Mouse (Mus musculus) CH12.LX (cell line): ENCODE results near the gene Cyp2u1. TPM values are rescaled to one million over a fixed set of nuclear protein-coding genes. Genes with fewer than 3 reads are reported as not detected.

ENCODE experiments used
- DNase-seq: peaks from one replicate; pipeline ENCODE4 v3.0.0-alpha.2; 2013; ENCODE audit errors: extremely low read depth
- H3K27ac ChIP-seq: 2 replicates; pipeline ENCODE4 v1.5.1; 2012; ENCODE audit warnings: low read depth, mild to moderate bottlenecking, control low read depth, moderate library complexity; ENCODE audit not compliant: insufficient read depth
- H3K27me3 ChIP-seq: replicated peaks from 2 replicates; pipeline ENCODE3; 2012; ENCODE audit warnings: inconsistent platforms
- H3K36me3 ChIP-seq, 2 experiments: replicated peaks in 1 of 2; 2 replicates each; pipeline versions ENCODE3 to v1.6.1; 2012; ENCODE audit warnings: inconsistent platforms in 1 of 2, low read length in 1 of 2, mild to moderate bottlenecking in 1 of 2, mixed read lengths in 1 of 2, moderate library complexity in 1 of 2; ENCODE audit not compliant: control insufficient read depth in 1 of 2, insufficient read depth in 1 of 2
- H3K4me1 ChIP-seq, 2 experiments: 2 replicates each; pipeline ENCODE4 v1.6.1; 2012; ENCODE audit warnings: inconsistent platforms in 1 of 2, moderate library complexity in 1 of 2; ENCODE audit not compliant: insufficient read depth in 2 of 2, control insufficient read depth in 1 of 2
- H3K4me2 ChIP-seq: 2 replicates; pipeline ENCODE4 v1.6.1; 2012; ENCODE audit warnings: low read depth, mild to moderate bottlenecking, control low read depth; ENCODE audit not compliant: poor library complexity, insufficient read depth, severe bottlenecking
- H3K4me3 ChIP-seq, 3 experiments: fragments of 150-350 bp in 1 of 3; sonication (generic) in 1 of 3; replicated peaks in 1 of 3; 2 replicates each; pipeline versions ENCODE3 to v1.5.1; 2011 to 2012; ENCODE audit warnings: low read depth in 2 of 3, low read length in 2 of 3, mild to moderate bottlenecking in 2 of 3, moderate library complexity in 2 of 3, control low read depth in 1 of 3, improper control_type of control experiment in 1 of 3, inconsistent platforms in 1 of 3, mixed read lengths in 1 of 3; ENCODE audit not compliant: poor library complexity in 1 of 3
- H3K79me2 ChIP-seq: replicated peaks from 2 replicates; pipeline ENCODE4 v1.6.1; 2012; ENCODE audit warnings: mild to moderate bottlenecking, moderate library complexity; ENCODE audit not compliant: control insufficient read depth, poor library complexity, insufficient read depth, severe bottlenecking; ENCODE audit errors: extremely low read depth
- H3K9ac ChIP-seq: 2 replicates; pipeline ENCODE4 v1.6.1; 2012; ENCODE audit warnings: low read depth, mild to moderate bottlenecking, control low read depth, moderate library complexity; ENCODE audit not compliant: insufficient read depth
- H3K9me3 ChIP-seq: replicated peaks from 2 replicates; pipeline ENCODE3; 2012; ENCODE audit warnings: low read length, inconsistent platforms, mixed read lengths
- BHLHE40 ChIP-seq: IDR thresholded peaks from 2 replicates; pipeline ENCODE4 v1.6.1; 2011; ENCODE audit warnings: mild to moderate bottlenecking, low read depth, low read length, improper control_type of control experiment
- CHD2 ChIP-seq: IDR thresholded peaks from 2 replicates; pipeline ENCODE4 v1.6.1; 2011; ENCODE audit warnings: low read length, improper control_type of control experiment
- CTCF ChIP-seq, 2 experiments: IDR thresholded peaks in 1 of 2; conservative IDR thresholded peaks in 1 of 2; 2 replicates each; pipeline ENCODE4 v1.5.1; 2011 to 2012; ENCODE audit warnings: low read depth in 2 of 2, low read length in 2 of 2, improper control_type of control experiment in 1 of 2, inconsistent platforms in 1 of 2, mild to moderate bottlenecking in 1 of 2, moderate library complexity in 1 of 2
- E2F4 ChIP-seq: IDR thresholded peaks from 2 replicates; pipeline ENCODE4 v1.6.1; 2011; ENCODE audit warnings: low read depth, low read length, improper control_type of control experiment; ENCODE audit not compliant: insufficient replicate concordance
- ELF1 ChIP-seq: IDR thresholded peaks from 2 replicates; pipeline ENCODE4 v1.6.1; 2014; ENCODE audit warnings: low read depth, mild to moderate bottlenecking, inconsistent platforms, low read length, improper control_type of control experiment
- EP300 ChIP-seq: IDR thresholded peaks from 2 replicates; pipeline ENCODE4 v1.6.1; 2011; ENCODE audit warnings: low read length, improper control_type of control experiment
- ETS1 ChIP-seq: conservative IDR thresholded peaks from 2 replicates; pipeline ENCODE4 v1.6.1; 2012; ENCODE audit warnings: low read depth, mild to moderate bottlenecking, inconsistent platforms, low read length, improper control_type of control experiment, moderate library complexity
- IRF4 ChIP-seq: IDR thresholded peaks from 2 replicates; pipeline ENCODE4 v1.6.1; 2014; ENCODE audit warnings: low read depth, mild to moderate bottlenecking, inconsistent platforms, low read length, improper control_type of control experiment
- JUND ChIP-seq: conservative IDR thresholded peaks from 2 replicates; pipeline ENCODE4 v1.6.1; 2011; ENCODE audit warnings: low read depth, low read length, improper control_type of control experiment
- KAT2A ChIP-seq: IDR thresholded peaks from 2 replicates; pipeline ENCODE4 v1.6.1; 2012; ENCODE audit warnings: low read length, improper control_type of control experiment, inconsistent platforms; ENCODE audit not compliant: insufficient replicate concordance
- MAX ChIP-seq: IDR thresholded peaks from 2 replicates; pipeline ENCODE4 v1.6.1; 2011; ENCODE audit warnings: low read length, improper control_type of control experiment
- MAZ ChIP-seq: IDR thresholded peaks from 2 replicates; pipeline ENCODE4 v1.6.1; 2012; ENCODE audit warnings: low read depth, mild to moderate bottlenecking, inconsistent platforms, low read length, improper control_type of control experiment, moderate library complexity
- MEF2A ChIP-seq: IDR thresholded peaks from 2 replicates; pipeline ENCODE4 v1.6.1; 2014; ENCODE audit warnings: low read depth, mild to moderate bottlenecking, inconsistent platforms, low read length, improper control_type of control experiment, borderline replicate concordance
- MXI1 ChIP-seq: IDR thresholded peaks from 2 replicates; pipeline ENCODE4 v1.6.1; 2011; ENCODE audit warnings: mild to moderate bottlenecking, low read depth, low read length, improper control_type of control experiment
- MYC ChIP-seq: IDR thresholded peaks from 2 replicates; pipeline ENCODE4 v1.6.1; 2011; ENCODE audit warnings: low read depth, mild to moderate bottlenecking, improper control_type of control experiment, low read length
- POLR2A ChIP-seq: IDR thresholded peaks from 2 replicates; pipeline ENCODE4 v1.6.1; 2011; ENCODE audit warnings: low read depth, mild to moderate bottlenecking, improper control_type of control experiment, low read length
- POLR2AphosphoS2 ChIP-seq: IDR thresholded peaks from 2 replicates; pipeline ENCODE4 v1.6.1; 2011; ENCODE audit warnings: low read depth, low read length, improper control_type of control experiment
- RAD21 ChIP-seq: IDR thresholded peaks from 2 replicates; pipeline ENCODE4 v1.6.1; 2011; ENCODE audit warnings: low read depth, mild to moderate bottlenecking, low read length, improper control_type of control experiment, moderate library complexity
- SIN3A ChIP-seq: IDR thresholded peaks from 2 replicates; pipeline ENCODE4 v1.6.1; 2012; ENCODE audit warnings: low read length, improper control_type of control experiment, inconsistent platforms
- SMC3 ChIP-seq: IDR thresholded peaks from 2 replicates; pipeline ENCODE4 v1.6.1; 2011; ENCODE audit warnings: low read depth, low read length, improper control_type of control experiment
- TBP ChIP-seq: conservative IDR thresholded peaks from 2 replicates; pipeline ENCODE4 v1.6.1; 2011; ENCODE audit warnings: low read depth, low read length, improper control_type of control experiment
- UBTF ChIP-seq: IDR thresholded peaks from 2 replicates; pipeline ENCODE4 v1.6.1; 2012; ENCODE audit warnings: low read depth, mild to moderate bottlenecking, inconsistent platforms, low read length, improper control_type of control experiment, moderate library complexity
- USF1 ChIP-seq: IDR thresholded peaks from 2 replicates; pipeline ENCODE4 v1.6.1; 2014; ENCODE audit warnings: low read depth, mild to moderate bottlenecking, inconsistent platforms, low read length, improper control_type of control experiment
- USF2 ChIP-seq: conservative IDR thresholded peaks from 2 replicates; pipeline ENCODE4 v1.6.1; 2011; ENCODE audit warnings: low read depth, low read length, improper control_type of control experiment
- ZC3H11A ChIP-seq: IDR thresholded peaks from 2 replicates; pipeline ENCODE4 v1.6.1; 2012; ENCODE audit warnings: low read depth, mild to moderate bottlenecking, inconsistent platforms, low read length, improper control_type of control experiment
- ZKSCAN1 ChIP-seq: IDR thresholded peaks from 2 replicates; pipeline ENCODE4 v1.6.1; 2012; ENCODE audit warnings: low read depth, inconsistent platforms, low read length, improper control_type of control experiment, borderline replicate concordance
- dilution Hi-C: fragments of 300-500 bp; cut with MboI; formaldehyde crosslinking; loops from 2 replicates; pipeline ENCODE4 v1.14.3; 2020; ENCODE audit warnings: low sequenced_read_pairs; ENCODE audit not compliant: extremely low pct_unique_long_range_greater_than_20kb, extremely low pct_ligation_motif_present
- in situ Hi-C: fragments of 300-500 bp; cut with MboI; formaldehyde crosslinking; loops from 3 replicates; pipeline ENCODE4 v1.14.3; 2019; ENCODE audit warnings: low sequenced_read_pairs, low pct_ligation_motif_present, low pct_unique_long_range_greater_than_20kb, mixed read lengths
- polyA plus RNA-seq: library from polyadenylated mRNA; unstranded; fragments of >175 nt; gene quantifications from 2 replicates; pipeline ENCODE4 v1.2.1, GENCODE M21; 2012; ENCODE audit warnings: low read depth; ENCODE audit not compliant: insufficient read length
- total RNA-seq, 2 experiments: library from RNA; depleted of rRNA; stranded (reverse); fragments of 300-350 nt in 1 of 2; fragments of >200 nt in 1 of 2; gene quantifications; 2 replicates each; pipeline ENCODE4 v1.2.3; 2012 to 2014

Gene Cyp2u1
- total and polyA plus RNA-seq, 3 experiments = 0.54 to 2.0 (median 0.60) TPM

GRCm38 (mm10) chr3:131296893-131297292, 6.1 kb downstream of the Cyp2u1 start:
- Histone ChIP-seq H3K27me3 (no peaks in the 10 kb centered on the region), H3K9ac (0 out of 2 replicates have a peak overlapping the region, but pooled peaks have one; percentile 2), H3K79me2 (no peaks in the 10 kb centered on the region), H3K36me3 (no peaks in the 10 kb centered on the region), H3K27ac (peak overlapping the region; percentile 90), H3K4me1 (peaks cover 24 to 58% of the 10 kb centered on the region in 2 experiments), H3K4me3 (no peak overlapping the region), H3K9me3 (no peaks in the 10 kb centered on the region), H3K4me2 (peak overlapping the region; percentile 32)
- in situ Hi-C loops = no loop called here
- peak; percentile 71 for DNase-seq
- dilution Hi-C loops = no loop called here
- TF ChIP-seq MXI1 (no peak), JUND (0 out of 2 replicates have a peak, but pooled peaks have one; percentile 26), ZKSCAN1 (no peak), POLR2A (no peak), MEF2A (peak; percentile 66), USF2 (no peak), UBTF (no peak), TBP (peak; percentile 69; the same call in 1 of the 2 replicates), CTCF (conservative IDR thresholded peaks at IDR 0.05 in 1 of 2, IDR thresholded peaks at IDR 0.05 in 1 of 2; ENCODE audit: low read depth in 2 of 2, low read length in 2 of 2) (no peak), MAX (peak; percentile 67; the same call in 1 of the 2 replicates), E2F4 (no peak), ETS1 (peak; percentile 60; the same call in 1 of the 2 replicates), ZC3H11A (no peak), KAT2A (no peak), SMC3 (no peak), EP300 (no peak), RAD21 (no peak), MAZ (no peak), MYC (no peak; the same call in 1 of the 2 replicates), SIN3A (no peak), IRF4 (peak; percentile 79), BHLHE40 (peak; percentile 27; the same call in 1 of the 2 replicates), USF1 (no peak), ELF1 (peak; percentile 66), POLR2AphosphoS2 (no peak), CHD2 (no peak)
